Mouse (Mus musculus) embryonic facial prominence, embryonic 11.5 days (tissue): ENCODE data around the gene Mast2. TPM values are rescaled to one million over a fixed set of nuclear protein-coding genes. Genes with fewer than 3 reads are reported as not detected.

Experiments used
- ATAC-seq: fragments of 200-750 bp; cut with Nextera tagmentation; replicated peaks from 2 replicates; pipeline ENCODE4 v1.8.0; 2017; ENCODE audit warnings: low read depth; ENCODE audit not compliant: insufficient number of reproducible peaks, low FRiP score, low TSS enrichment
- DNase-seq: peaks from one replicate; pipeline ENCODE4 v3.0.0-alpha.2; 2015; ENCODE audit warnings: low spot score
- H3K27ac ChIP-seq: fragments of 300-500 bp; sonication (generic); replicated peaks from 2 replicates; pipeline ENCODE4 v1.5.1; 2014; ENCODE audit warnings: mild to moderate bottlenecking, low read depth, low read length, control low read depth
- H3K27me3 ChIP-seq: fragments of 300-500 bp; sonication (generic); 2 replicates; pipeline ENCODE4 v1.6.1; 2014; ENCODE audit warnings: mild to moderate bottlenecking, low read length, moderate library complexity, mixed read lengths; ENCODE audit not compliant: control insufficient read depth, insufficient read depth
- H3K36me3 ChIP-seq: fragments of 300-500 bp; sonication (generic); replicated peaks from 2 replicates; pipeline ENCODE4 v1.6.1; 2014; ENCODE audit warnings: low read depth, mild to moderate bottlenecking, low read length, moderate library complexity, mixed read lengths; ENCODE audit not compliant: control insufficient read depth, insufficient read depth
- H3K4me1 ChIP-seq: fragments of 300-500 bp; sonication (generic); 2 replicates; pipeline ENCODE4 v1.6.1; 2014; ENCODE audit warnings: low read length, mixed read lengths; ENCODE audit not compliant: control insufficient read depth, insufficient read depth
- H3K4me2 ChIP-seq: fragments of 300-500 bp; sonication (generic); 2 replicates; pipeline ENCODE4 v1.6.1; 2014; ENCODE audit warnings: low read depth, mild to moderate bottlenecking, control low read depth, low read length, moderate library complexity
- H3K4me3 ChIP-seq: fragments of 300-500 bp; sonication (generic); 2 replicates; pipeline ENCODE4 v1.5.1; 2014; ENCODE audit warnings: low read depth, low read length, control low read depth
- H3K9ac ChIP-seq: fragments of 300-500 bp; sonication (generic); replicated peaks from 2 replicates; pipeline ENCODE4 v1.6.1; 2014; ENCODE audit warnings: mild to moderate bottlenecking, control low read depth, low read length
- H3K9me3 ChIP-seq: fragments of 300-500 bp; sonication (generic); replicated peaks from 2 replicates; pipeline ENCODE4 v1.6.1; 2016; ENCODE audit warnings: mild to moderate bottlenecking, low read length, inconsistent platforms, mixed read lengths; ENCODE audit not compliant: control insufficient read depth
- WGBS: fragments of 180-500 bp; shearing (Covaris S2); extraction: QIAGEN DNeasy Blood & Tissue Kit; methylation state at CpG from one replicate; pipeline ENCODE4 v1.1.7; 2014; 5-methylcytosine and 5-hydroxymethylcytosine counted together
- polyA plus RNA-seq: library from polyadenylated mRNA; unstranded; fragments of >200 nt; fragmentation: Nextera tagmentation; extraction: Ambion mirVana; gene quantifications from 2 replicates; pipeline ENCODE4 v1.2.1, GENCODE M21; 2014

Gene Mast2
- polyA plus RNA-seq, 1 experiment from 2014 or later: 33.6 TPM

DNA sequence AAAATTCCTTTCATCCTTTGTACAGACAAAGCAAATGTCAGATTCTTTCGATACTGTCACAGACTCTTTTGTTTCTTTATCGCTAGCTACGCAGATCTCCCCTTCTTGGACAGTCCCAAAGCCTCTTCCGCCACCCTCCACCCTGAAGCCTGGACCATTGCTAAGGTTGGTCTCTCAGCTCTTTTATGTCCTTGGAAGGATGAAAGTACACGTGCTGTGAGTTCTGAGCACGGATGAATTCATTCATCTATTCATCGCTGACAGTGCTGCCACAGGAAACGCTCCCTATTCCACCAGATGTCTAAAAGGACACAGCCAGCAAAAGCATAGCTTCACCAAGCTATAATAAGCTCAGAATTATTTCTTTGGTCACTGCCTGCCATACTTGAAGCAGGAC is 58.0 kb downstream of the Mast2 start:
- H3K4me2 ChIP-seq: no peak overlapping the region; the same call in 1 of the 2 replicates
- DNase-seq: peak; percentile 8

DNA sequence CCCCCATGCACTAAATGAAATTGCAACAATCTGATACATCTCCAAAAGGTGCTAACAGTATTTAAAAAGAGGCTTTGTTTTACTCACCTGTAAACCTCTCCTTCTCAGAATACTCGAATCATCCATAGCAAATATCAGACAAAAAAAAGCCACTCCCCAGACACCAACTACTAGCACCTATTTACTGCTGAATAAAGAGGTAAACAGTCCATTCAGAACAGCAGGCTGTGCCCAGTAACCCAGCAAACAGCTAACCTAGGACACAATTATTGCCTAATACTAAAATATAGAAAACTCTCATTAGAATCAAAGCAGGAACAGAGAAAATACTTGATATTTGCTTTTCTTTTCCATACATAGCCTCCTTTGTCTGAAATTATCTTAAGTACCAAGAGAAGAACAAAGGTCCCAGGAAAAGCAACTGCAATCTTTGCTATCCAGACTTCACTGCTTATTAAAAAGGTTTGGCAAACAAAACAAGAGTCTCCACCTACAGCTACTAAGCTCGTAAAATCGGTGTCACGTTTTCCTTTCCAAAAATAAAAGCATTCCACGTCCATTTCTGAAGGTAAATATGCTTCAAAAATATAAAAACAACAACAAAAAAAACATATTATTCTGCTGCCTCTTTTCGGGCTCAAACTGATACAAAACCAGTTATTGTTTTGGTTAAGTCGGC is 58.6 kb downstream of the Mast2 start:
- no peak overlapping the region for H3K4me2 ChIP-seq
- no peak overlapping the region for H3K4me3 ChIP-seq

More for the DNA sequence above, 58.0 kb downstream of the Mast2 start:
- no peak for ATAC-seq
- no peaks in the 10 kb centered on the region for H3K36me3 ChIP-seq
- H3K27ac ChIP-seq: no peak overlapping the region; the same call in 1 of the 2 replicates
- H3K4me3 ChIP-seq: no peak overlapping the region
- no peaks in the 10 kb centered on the region for H3K4me1 ChIP-seq
- WGBS: 51% methylated on average over 8 of the region's 8 CpGs
- H3K9ac ChIP-seq: peak overlapping the region; percentile 25; the same call in 1 of the 2 replicates
- H3K9me3 ChIP-seq: no peaks in the 10 kb centered on the region
- H3K27me3 ChIP-seq: no peaks in the 10 kb centered on the region

DNA sequence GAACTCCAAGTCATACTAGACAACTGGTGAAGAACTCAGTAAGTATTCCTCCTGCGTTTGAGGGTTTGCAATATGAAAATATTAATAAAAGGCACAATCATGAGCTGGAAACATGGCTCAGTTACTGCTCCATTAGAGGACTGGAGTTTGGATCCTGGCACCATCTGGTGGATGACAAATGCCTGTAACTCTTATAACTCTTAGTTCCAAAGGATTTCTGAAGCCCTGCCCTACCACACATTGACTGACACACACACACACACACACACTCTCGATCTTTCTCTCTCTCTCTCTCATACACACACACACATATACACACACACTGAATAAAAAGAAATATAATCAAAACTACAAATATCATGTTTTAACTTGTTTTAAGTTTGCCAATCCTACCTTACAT is 60.1 kb downstream of the Mast2 start:
- no peak overlapping the region for H3K9ac ChIP-seq
- WGBS: 90% methylated on average over 2 of the region's 2 CpGs

More for the DNA sequence above, 58.6 kb downstream of the Mast2 start:
- H3K27ac ChIP-seq: no peak overlapping the region
- DNase-seq (no peak), ATAC-seq (no peak)
- 56% methylated on average over 7 of the region's 7 CpGs for WGBS
- H3K27me3 ChIP-seq: no peaks in the 10 kb centered on the region
- no peaks in the 10 kb centered on the region for H3K36me3 ChIP-seq
- H3K9me3 ChIP-seq: no peaks in the 10 kb centered on the region
- H3K4me1 ChIP-seq: no peaks in the 10 kb centered on the region
- H3K9ac ChIP-seq: no peak overlapping the region

DNA sequence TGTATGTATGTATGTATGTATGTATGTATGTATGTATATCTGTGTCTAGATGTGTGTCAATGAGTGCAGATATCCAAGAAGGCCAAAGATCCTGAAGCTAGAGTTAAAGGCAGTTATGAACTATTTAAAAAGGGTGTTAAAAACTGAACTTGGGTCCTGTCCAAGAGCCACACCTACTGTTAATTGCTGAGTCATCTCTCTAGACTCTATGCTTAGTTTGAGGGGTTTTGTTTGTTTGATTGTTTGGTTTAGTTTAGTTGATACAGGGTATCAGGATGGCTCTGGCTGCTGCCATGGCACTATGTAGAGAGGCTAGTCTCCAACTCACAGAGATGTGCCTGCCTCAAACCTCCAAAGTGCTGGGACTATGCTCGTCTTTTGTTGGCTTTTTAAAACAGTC is 61.3 kb downstream of the Mast2 start:
- no peaks in the 10 kb centered on the region for H3K27me3 ChIP-seq
- WGBS: 80% methylated on average over 1 of the region's 1 CpGs
- no peak overlapping the region for H3K4me3 ChIP-seq
- H3K9me3 ChIP-seq: no peaks in the 10 kb centered on the region
- ATAC-seq (no peak), DNase-seq (no peak)
- no peaks in the 10 kb centered on the region for H3K4me1 ChIP-seq
- H3K27ac ChIP-seq: no peak overlapping the region
- no peak overlapping the region for H3K4me2 ChIP-seq
- no peaks in the 10 kb centered on the region for H3K36me3 ChIP-seq
- H3K9ac ChIP-seq: no peak overlapping the region

More for the DNA sequence above, 60.1 kb downstream of the Mast2 start:
- Histone ChIP-seq H3K27ac (no peak overlapping the region), H3K9me3 (no peaks in the 10 kb centered on the region), H3K36me3 (no peaks in the 10 kb centered on the region), H3K4me1 (no peaks in the 10 kb centered on the region), H3K4me2 (no peak overlapping the region), H3K27me3 (no peaks in the 10 kb centered on the region), H3K4me3 (no peak overlapping the region)
- DNase-seq: no peak
- no peak for ATAC-seq

DNA sequence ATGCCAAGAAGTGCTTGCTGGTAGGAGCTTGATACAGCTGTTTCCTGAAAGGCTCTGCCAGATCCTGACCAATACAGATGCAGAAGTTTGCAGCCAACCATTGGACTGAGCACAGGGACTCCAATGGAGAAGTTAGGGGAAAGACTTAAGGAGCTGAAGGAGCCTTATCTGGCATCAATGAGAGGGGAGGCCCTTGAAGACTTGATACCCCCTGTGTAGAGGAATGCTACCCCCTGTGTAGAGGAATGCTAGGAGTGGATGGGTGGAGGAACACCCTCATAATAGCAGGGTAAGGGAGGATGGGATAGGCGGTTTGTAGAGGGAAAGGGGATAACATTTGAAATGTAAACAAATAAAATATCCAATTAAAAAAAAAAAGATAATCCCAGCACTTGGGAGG is 65.9 kb downstream of the Mast2 start:
- no peak overlapping the region for H3K4me3 ChIP-seq
- H3K9me3 ChIP-seq: no peaks in the 10 kb centered on the region
- 47% methylated on average over 1 of the region's 1 CpGs for WGBS
- H3K27ac ChIP-seq: no peak overlapping the region
- no peak for DNase-seq
- no peaks in the 10 kb centered on the region for H3K36me3 ChIP-seq
- H3K4me1 ChIP-seq: no peaks in the 10 kb centered on the region
- no peak overlapping the region for H3K4me2 ChIP-seq
- no peak for ATAC-seq
- no peaks in the 10 kb centered on the region for H3K27me3 ChIP-seq
- no peak overlapping the region for H3K9ac ChIP-seq

DNA sequence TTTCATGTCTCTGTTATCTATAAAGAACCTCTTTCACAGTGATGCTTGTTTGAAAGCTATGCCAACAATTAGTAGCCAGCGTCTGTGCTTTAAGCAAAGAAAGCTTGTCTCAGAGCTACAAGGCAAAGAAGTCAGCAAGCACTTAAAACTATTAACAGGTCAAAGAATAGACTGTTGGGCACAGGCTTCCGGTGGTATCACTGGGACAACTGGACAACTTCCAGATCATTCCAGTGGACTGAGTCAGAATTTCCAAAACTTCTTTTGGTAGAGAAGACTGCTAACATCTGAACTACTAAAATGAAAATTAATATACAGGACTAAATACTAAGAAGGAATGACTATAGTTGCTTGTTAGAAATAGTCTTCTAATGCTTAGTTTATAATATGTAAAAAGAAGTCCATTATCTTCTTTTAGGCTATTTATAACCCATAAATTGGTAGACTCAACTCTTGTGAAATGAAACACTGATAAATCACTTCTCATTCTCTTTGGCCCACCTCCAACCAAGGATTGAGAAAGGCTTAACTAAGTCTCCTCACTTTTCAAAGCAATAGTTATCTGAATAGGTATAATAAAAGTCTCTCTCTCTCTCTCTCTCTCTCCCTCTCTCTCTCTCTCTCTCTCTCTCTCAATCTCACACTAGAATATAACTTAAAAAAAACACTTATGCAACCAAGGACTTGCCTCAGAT is 85.9 kb downstream of the Mast2 start:
- H3K9ac ChIP-seq: no peak overlapping the region
- WGBS: 81% methylated on average over 2 of the region's 2 CpGs
- ATAC-seq: no peak
- H3K9me3 ChIP-seq: no peaks in the 10 kb centered on the region
- no peaks in the 10 kb centered on the region for H3K27me3 ChIP-seq
- H3K4me2 ChIP-seq: no peak overlapping the region
- no peaks in the 10 kb centered on the region for H3K4me1 ChIP-seq
- no peak for DNase-seq
- no peak overlapping the region for H3K4me3 ChIP-seq
- no peak overlapping the region for H3K27ac ChIP-seq
- no peaks in the 10 kb centered on the region for H3K36me3 ChIP-seq

DNA sequence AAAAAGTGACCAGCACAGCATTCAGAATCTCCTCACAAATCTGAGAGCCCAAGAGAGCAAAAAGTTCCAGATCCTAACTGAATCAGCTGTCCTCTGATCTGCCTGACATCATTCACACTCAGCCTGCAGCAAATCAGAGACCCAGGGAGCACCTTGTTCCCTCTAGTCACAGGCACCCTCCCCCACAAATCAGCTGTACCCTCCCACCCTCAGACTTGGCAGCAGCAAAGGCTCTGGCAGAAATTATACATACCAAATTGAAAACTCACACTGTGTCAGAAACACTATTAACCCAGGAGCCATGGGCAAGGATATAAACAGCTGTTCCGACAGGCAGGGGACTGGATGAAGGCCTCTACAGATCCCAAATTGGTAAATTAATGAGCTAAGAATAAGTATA is 92.3 kb downstream of the Mast2 start:
- DNase-seq: no peak
- H3K9ac ChIP-seq: no peak overlapping the region
- 86% methylated on average over 1 of the region's 1 CpGs for WGBS
- H3K27ac ChIP-seq: no peak overlapping the region
- H3K4me2 ChIP-seq: no peak overlapping the region
- no peaks in the 10 kb centered on the region for H3K36me3 ChIP-seq
- ATAC-seq: no peak
- H3K27me3 ChIP-seq: no peaks in the 10 kb centered on the region
- H3K4me1 ChIP-seq: no peaks in the 10 kb centered on the region
- H3K4me3 ChIP-seq: no peak overlapping the region
- H3K9me3 ChIP-seq: no peaks in the 10 kb centered on the region

DNA sequence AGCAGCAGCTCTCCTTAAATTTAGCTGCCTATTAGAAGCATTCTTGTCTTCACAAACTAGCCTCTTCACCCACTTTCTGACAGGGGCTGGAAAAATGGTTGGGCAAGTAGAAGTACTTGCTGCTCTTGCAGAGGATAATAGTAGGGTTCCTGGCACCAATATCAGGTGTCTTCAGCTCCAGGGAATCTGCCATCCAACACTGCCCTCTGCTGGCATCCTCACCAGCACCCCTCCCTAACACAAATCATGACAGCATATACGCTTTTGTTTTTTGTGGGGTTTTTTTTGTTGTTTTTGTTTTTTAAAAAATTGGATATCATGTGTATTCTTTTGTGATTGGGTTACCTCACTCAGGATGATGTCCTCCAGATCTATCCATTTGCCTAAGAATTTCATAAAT is 105.9 kb downstream of the Mast2 start:
- WGBS: 97% methylated on average over 1 of the region's 1 CpGs
- H3K4me1 ChIP-seq: no peaks in the 10 kb centered on the region
- H3K4me3 ChIP-seq: no peak overlapping the region
- DNase-seq (no peak), ATAC-seq (no peak)
- no peaks in the 10 kb centered on the region for H3K9me3 ChIP-seq
- H3K9ac ChIP-seq: no peak overlapping the region
- H3K36me3 ChIP-seq: no peaks in the 10 kb centered on the region
- H3K4me2 ChIP-seq: no peak overlapping the region
- no peaks in the 10 kb centered on the region for H3K27me3 ChIP-seq
- H3K27ac ChIP-seq: no peak overlapping the region
